Comparison of ENCODE assay signal across 8 mouse cellular contexts in the genomic region with DNA sequence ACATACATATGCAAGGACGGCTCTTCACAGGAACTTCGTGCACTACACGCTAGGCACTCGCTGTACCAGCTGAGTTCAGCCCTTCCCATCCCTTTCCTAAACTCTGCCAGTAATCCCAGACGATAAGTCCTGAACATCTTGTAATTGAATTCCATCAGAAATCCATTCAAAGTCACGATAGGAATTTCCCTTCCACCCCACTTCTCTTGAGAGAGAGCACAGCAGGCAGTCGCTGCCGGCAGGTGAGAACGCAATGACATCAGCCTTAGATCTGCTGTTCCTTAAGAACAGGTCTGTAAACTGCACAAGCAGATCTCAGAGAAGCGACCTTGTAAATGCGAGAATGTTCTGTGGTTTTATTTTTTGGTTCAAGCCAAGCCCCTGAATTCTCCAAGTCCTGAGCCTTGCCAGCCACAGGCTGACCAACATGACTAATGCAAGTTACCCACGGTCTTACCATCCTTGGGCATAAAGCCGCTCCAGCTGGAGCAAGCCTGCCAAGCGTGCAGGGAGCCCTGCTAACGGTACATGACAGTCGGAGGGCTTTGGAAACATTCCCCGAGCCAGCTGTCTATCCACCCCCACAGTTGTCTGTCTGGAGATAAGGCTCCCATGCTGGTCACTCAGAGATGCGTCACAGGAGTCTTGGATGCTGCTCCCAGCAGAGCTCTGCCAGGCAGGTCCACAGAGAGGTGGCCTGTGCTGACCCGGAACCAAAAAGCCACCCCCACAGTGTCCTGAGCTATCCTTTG.
A peak's percentile ranks its signal among the peaks of the same experiment; 100 is the strongest.
DNase-seq lines count a peak whose midpoint lies in the region; ATAC-seq and TF ChIP-seq lines count a peak whose summit lies in the region.
"Had no signal": no experiment of that assay in that cellular context is flagged by ENCODE, and none has a peak within 500 bp of the region (broad histone marks: within the 10 kb centered on the region; RNA-seq: fewer than 3 reads in every experiment).

No protein-coding gene starts in this region.

- 55% methylated on average over 19 of the region's 19 CpGs for WGBS in kidney, embryonic 16.5 days
- 49% methylated on average over 19 of the region's 19 CpGs for WGBS in limb, embryonic 14.5 days

- DNase-seq in adrenal gland, adult 8-10 months, result peak; percentile 88
- DNase-seq in cerebellum, postnatal 14 days, result peak; percentile 64 to 66
- peak; percentile 98 for DNase-seq in heart, adult 11 months
- DNase-seq in limb, embryonic 14.5 days (ENCODE audit: low spot score), result no peak
- peak; percentile 74 to 84 for DNase-seq in right cerebral cortex, postnatal 36 days (ENCODE audit: low spot score in 2 of 2)

- TF ChIP-seq POLR2A in limb, embryonic 14.5 days (IDR thresholded peaks at IDR 0.05; ENCODE audit: borderline replicate concordance, extremely low read depth, insufficient read depth, insufficient read length), result no peak

- no peak overlapping the region for H3K4me3 ChIP-seq in kidney, embryonic 16.5 days (ENCODE audit: low read length)
- H3K4me3 ChIP-seq in limb, embryonic 14.5 days (replicated peaks; ENCODE audit: low read length), result no peak overlapping the region
- H3K4me3 ChIP-seq: embryonic facial prominence, embryonic 13.5 days had no signal

- no peaks in the 10 kb centered on the region for H3K9me3 ChIP-seq in kidney, embryonic 16.5 days (ENCODE audit: low read length)
- no peaks in the 10 kb centered on the region for H3K9me3 ChIP-seq in limb, embryonic 14.5 days (ENCODE audit: control insufficient read depth, low read length)
- H3K9me3 ChIP-seq: embryonic facial prominence, embryonic 13.5 days had no signal

- H3K4me2 ChIP-seq in kidney, embryonic 16.5 days (replicated peaks; ENCODE audit: low read depth, low read length), result no peak overlapping the region
- no peak overlapping the region for H3K4me2 ChIP-seq in limb, embryonic 14.5 days (replicated peaks; ENCODE audit: low read depth, low read length, severe bottlenecking)
- H3K4me2 ChIP-seq: embryonic facial prominence, embryonic 13.5 days had no signal

- H3K36me3 ChIP-seq in kidney, embryonic 16.5 days (ENCODE audit: insufficient read depth, low read length), result 0 out of 2 replicates have a peak, but pooled peaks cover 3% of the 10 kb centered on the region
- H3K36me3 ChIP-seq in limb, embryonic 14.5 days (ENCODE audit: control insufficient read depth, insufficient read depth, low read length), result no peaks in the 10 kb centered on the region
- H3K36me3 ChIP-seq: embryonic facial prominence, embryonic 13.5 days had no signal

- H3K9ac ChIP-seq in kidney, embryonic 16.5 days (replicated peaks; ENCODE audit: low read length), result no peak overlapping the region
- H3K9ac ChIP-seq in limb, embryonic 14.5 days (ENCODE audit: low read depth, low read length, severe bottlenecking), result no peak overlapping the region
- H3K9ac ChIP-seq: embryonic facial prominence, embryonic 13.5 days had no signal

- peak overlapping the region; percentile 55 for H3K27ac ChIP-seq in kidney, embryonic 16.5 days (ENCODE audit: low read length)
- H3K27ac ChIP-seq in limb, embryonic 14.5 days (replicated peaks; ENCODE audit: low read depth, low read length), result no peak overlapping the region
- H3K27ac ChIP-seq: embryonic facial prominence, embryonic 13.5 days had no signal

- no peaks in the 10 kb centered on the region for H3K27me3 ChIP-seq in kidney, embryonic 16.5 days (ENCODE audit: insufficient read depth, low read length)
- no peaks in the 10 kb centered on the region for H3K27me3 ChIP-seq in limb, embryonic 14.5 days (ENCODE audit: control insufficient read depth, insufficient read depth, low read length)
- H3K27me3 ChIP-seq: embryonic facial prominence, embryonic 13.5 days had no signal

- H3K4me1 ChIP-seq in kidney, embryonic 16.5 days (ENCODE audit: insufficient read depth, low read length), result peaks cover 47% of the 10 kb centered on the region
- peaks cover 22% of the 10 kb centered on the region for H3K4me1 ChIP-seq in limb, embryonic 14.5 days (ENCODE audit: control insufficient read depth, insufficient read depth, low read length)

- ATAC-seq in kidney, embryonic 16.5 days (ENCODE audit: low FRiP score, low TSS enrichment), result peak; percentile 58; the same call in 1 of the 2 replicates
- ATAC-seq in limb, embryonic 14.5 days (ENCODE audit: low FRiP score, low read depth), result peak; percentile 51; the same call in 1 of the 2 replicates
- ATAC-seq in erythroid progenitor cell, adult 5-6 weeks (replicated peaks; ENCODE audit: low FRiP score, poor library complexity, severe bottlenecking), result no peak
